8 mouse cellular contexts compared by ENCODE assay signal in genomic region chr8:119412735-119413498, GRCm38 (mm10). TPM values are rescaled to one million over a fixed set of nuclear protein-coding genes. Genes with fewer than 3 reads are reported as not detected.
DNase-seq lines count a peak whose midpoint lies in the region; ATAC-seq lines count a peak whose summit lies in the region.

No protein-coding gene starts in this region.

- no peak overlapping the region for H3K27ac ChIP-seq in intestine, embryonic 15.5 days
- H3K27ac ChIP-seq in limb, embryonic 10.5 days, result peak overlapping the region; percentile 54; the same call in 1 of the 2 replicates
- H3K27ac ChIP-seq in midbrain, embryonic 11.5 days (ENCODE audit: low read depth, low read length), result no peak overlapping the region

- peaks cover 4% of the 10 kb centered on the region; the same call in 1 of the 2 replicates for H3K4me1 ChIP-seq in intestine, embryonic 15.5 days (replicated peaks)
- peaks cover 12% of the 10 kb centered on the region for H3K4me1 ChIP-seq in limb, embryonic 10.5 days
- H3K4me1 ChIP-seq in midbrain, embryonic 11.5 days (ENCODE audit: control insufficient read depth, insufficient read depth, low read length), result peaks cover 3% of the 10 kb centered on the region

- peak; percentile 78 for ATAC-seq in intestine, embryonic 15.5 days
- peak; percentile 82 for ATAC-seq in midbrain, embryonic 11.5 days (ENCODE audit: low FRiP score)

- WGBS in intestine, embryonic 15.5 days, result 11% methylated on average over 18 of the region's 18 CpGs
- 12% methylated on average over 18 of the region's 18 CpGs for WGBS in limb, embryonic 10.5 days
- WGBS in midbrain, embryonic 11.5 days, result 12% methylated on average over 18 of the region's 18 CpGs

- peak; percentile 60 for DNase-seq in 3134 (ENCODE audit: extremely low read depth, insufficient read length, low spot score)
- peak; percentile 81 to 93 for DNase-seq in adrenal gland, adult (ENCODE audit: inconsistent age in 2 of 2, low spot score in 1 of 2)
- peak; percentile 90 for DNase-seq in embryo, embryonic 10.5 days (ENCODE audit: low spot score)
- peak; percentile 66 to 70 for DNase-seq in gastrocnemius, postnatal 36 days
- peak; percentile 89 for DNase-seq in limb, embryonic 10.5 days (ENCODE audit: low spot score)
- DNase-seq in midbrain, embryonic 11.5 days (ENCODE audit: low spot score, missing footprints), result peak; percentile 97
- peak; percentile 58 to 80 for DNase-seq in spleen, adult 18-20 months

- no peaks in the 10 kb centered on the region for H3K27me3 ChIP-seq in intestine, embryonic 15.5 days (replicated peaks)
- peaks cover 48% of the 10 kb centered on the region for H3K27me3 ChIP-seq in limb, embryonic 10.5 days (ENCODE audit: low read depth, poor library complexity, severe bottlenecking)
- H3K27me3 ChIP-seq in midbrain, embryonic 11.5 days (ENCODE audit: control insufficient read depth, insufficient read depth, low read length), result 0 out of 2 replicates have a peak, but pooled peaks cover 4% of the 10 kb centered on the region

- intact Hi-C loops in gastrocnemius, postnatal 36 days (cut with DNase I), result loop anchor here (2.0 kb wide), 2 partner anchors 36 to 84 kb away; no protein-coding TSS in a partner anchor

- H3K9ac ChIP-seq in intestine, embryonic 15.5 days, result peak overlapping the region; percentile 54
- H3K9ac ChIP-seq in midbrain, embryonic 11.5 days (ENCODE audit: low read length), result peak overlapping the region; percentile 60

- H3K4me3 ChIP-seq in intestine, embryonic 15.5 days (replicated peaks), result no peak overlapping the region; the same call in 1 of the 2 replicates
- H3K4me3 ChIP-seq in limb, embryonic 10.5 days, result peak overlapping the region; percentile 37
- no peak overlapping the region for H3K4me3 ChIP-seq in midbrain, embryonic 11.5 days (ENCODE audit: low read depth, low read length)

- H3K36me3 ChIP-seq in intestine, embryonic 15.5 days, result peaks cover 9% of the 10 kb centered on the region; the same call in 1 of the 2 replicates
- H3K36me3 ChIP-seq in limb, embryonic 10.5 days, result peaks cover 14% of the 10 kb centered on the region
- peaks cover 2% of the 10 kb centered on the region for H3K36me3 ChIP-seq in midbrain, embryonic 11.5 days (ENCODE audit: control insufficient read depth, insufficient read depth, low read length)

- H3K4me2 ChIP-seq in intestine, embryonic 15.5 days (replicated peaks), result peak overlapping the region; percentile 62
- H3K4me2 ChIP-seq in midbrain, embryonic 11.5 days, result peak overlapping the region; percentile 37; the same call in 1 of the 2 replicates

- H3K9me3 ChIP-seq in intestine, embryonic 15.5 days, result no peaks in the 10 kb centered on the region
- H3K9me3 ChIP-seq in limb, embryonic 10.5 days (replicated peaks), result no peaks in the 10 kb centered on the region
- H3K9me3 ChIP-seq in midbrain, embryonic 11.5 days (ENCODE audit: control insufficient read depth, low read length), result no peaks in the 10 kb centered on the region

RNA-seq across cellular contexts. Expression of gene Mlycd, which starts 18.2 kb away (rescaled TPM):
- total RNA-seq in gastrocnemius, postnatal 36 days (2021), result 100 to 1,000 TPM in 1 of 2 experiments, 10 to 100 TPM in 1; 73.5 to 114 TPM
- 19.2 and 22.5 TPM in 2 replicates for polyA plus RNA-seq in intestine, embryonic 15.5 days (2015; fragmentation: Nextera tagmentation; extraction: Ambion mirVana)
- 6.3 and 6.7 TPM in 2 replicates for polyA plus RNA-seq in limb, embryonic 10.5 days (2016; fragmentation: Nextera tagmentation; extraction: Ambion mirVana)
- polyA plus RNA-seq in midbrain, embryonic 11.5 days (2014; fragmentation: Nextera tagmentation; extraction: Ambion mirVana), result 11.3 and 11.6 TPM in 2 replicates

RNA-seq across cellular contexts. Expression of gene Osgin1, which starts 21.0 kb away (rescaled TPM):
- 10 to 100 TPM; 15.1 to 17.3 TPM for total RNA-seq in gastrocnemius, postnatal 36 days (2021)
- polyA plus RNA-seq in intestine, embryonic 15.5 days (2015; fragmentation: Nextera tagmentation; extraction: Ambion mirVana), result 3.8 and 5.7 TPM in 2 replicates
- 0.26 and 0.34 TPM in 2 replicates for polyA plus RNA-seq in limb, embryonic 10.5 days (2016; fragmentation: Nextera tagmentation; extraction: Ambion mirVana)
- polyA plus RNA-seq in midbrain, embryonic 11.5 days (2014; fragmentation: Nextera tagmentation; extraction: Ambion mirVana), result 0.21 and 0.26 TPM in 2 replicates

RNA-seq across cellular contexts. Expression of gene Necab2, which starts 33.6 kb away (rescaled TPM):
- total RNA-seq in gastrocnemius, postnatal 36 days (2021), result under 1 TPM in 1 of 2 experiments, not detected in 1; 0.52 TPM
- 1.9 TPM in 2 replicates for polyA plus RNA-seq in intestine, embryonic 15.5 days (2015; fragmentation: Nextera tagmentation; extraction: Ambion mirVana)
- polyA plus RNA-seq in limb, embryonic 10.5 days (2016; fragmentation: Nextera tagmentation; extraction: Ambion mirVana), result 4.2 and 5.6 TPM in 2 replicates
- 18.9 and 20.3 TPM in 2 replicates for polyA plus RNA-seq in midbrain, embryonic 11.5 days (2014; fragmentation: Nextera tagmentation; extraction: Ambion mirVana)
